Mouse (Mus musculus): ENCODE data around the gene Grik3.

- TF ChIP-seq CTCF (IDR thresholded peaks at IDR 0.05; ENCODE audit: low read depth, low read length) (no peak), POLR2A (IDR thresholded peaks at IDR 0.05; ENCODE audit: insufficient read depth, low read length) (no peak), EP300 (IDR thresholded peaks at IDR 0.05; ENCODE audit: insufficient read depth, low read depth, low read length) (peak; percentile 69)
Measured at GRCm38 (mm10) chr4:125651676-125652246, 161.3 kb downstream of the Grik3 start.

Data from ES-Bruce4 (cell line).